Mouse (Mus musculus) liver, postnatal 0 days (tissue): Measurements from ENCODE around the gene Atf7. TPM values are rescaled to one million over a fixed set of nuclear protein-coding genes. Genes with fewer than 3 reads are reported as not detected.
A peak's percentile ranks its signal among the peaks of the same experiment; 100 is the strongest.

Experiments used
- ATAC-seq: fragments of 200-750 bp; cut with Nextera tagmentation; 2 replicates; pipeline ENCODE4 v1.8.0; 2017; ENCODE audit warnings: mild to moderate bottlenecking, moderate library complexity
- DNase-seq: peaks from one replicate; pipeline ENCODE4 v3.0.0-alpha.2; 2016
- H3K27ac ChIP-seq: fragments of 300-500 bp; sonication (generic); 2 replicates; pipeline ENCODE4 v1.5.1; 2014; ENCODE audit warnings: antibody characterized with exemption, moderate library complexity, mild to moderate bottlenecking, low read depth
- H3K27me3 ChIP-seq: fragments of 300-500 bp; sonication (generic); 2 replicates; pipeline ENCODE4 v1.6.1; 2014; ENCODE audit warnings: low read length, control low read depth, mixed read lengths; ENCODE audit not compliant: insufficient read depth
- H3K36me3 ChIP-seq: fragments of 300-500 bp; sonication (generic); replicated peaks from 2 replicates; pipeline ENCODE4 v1.6.1; 2014; ENCODE audit warnings: mild to moderate bottlenecking, control low read depth, low read length, moderate library complexity, mixed read lengths; ENCODE audit not compliant: insufficient read depth
- H3K4me1 ChIP-seq: fragments of 300-500 bp; sonication (generic); 2 replicates; pipeline ENCODE4 v1.6.1; 2014; ENCODE audit warnings: antibody characterized with exemption, mild to moderate bottlenecking, control low read depth; ENCODE audit not compliant: insufficient read depth
- H3K4me2 ChIP-seq: fragments of 300-500 bp; sonication (generic); 2 replicates; pipeline ENCODE4 v1.6.1; 2014; ENCODE audit warnings: low read depth, mild to moderate bottlenecking, low read length, moderate library complexity, mixed read lengths
- H3K4me3 ChIP-seq: fragments of 300-500 bp; sonication (generic); 2 replicates; pipeline ENCODE4 v1.5.1; 2014; ENCODE audit warnings: low read depth, low read length
- H3K9ac ChIP-seq: fragments of 300-500 bp; sonication (generic); replicated peaks from 2 replicates; pipeline ENCODE4 v1.6.1; 2014; ENCODE audit warnings: mild to moderate bottlenecking, moderate library complexity
- H3K9me3 ChIP-seq: fragments of 300-500 bp; sonication (generic); 2 replicates; pipeline ENCODE4 v1.6.1; 2016; ENCODE audit warnings: mild to moderate bottlenecking, control low read depth, low read length, mixed read lengths
- CTCF ChIP-seq: sonication (generic); IDR thresholded peaks from 2 replicates; pipeline ENCODE4 v1.5.1; 2016; ENCODE audit warnings: antibody characterized with exemption, low read depth
- EP300 ChIP-seq: IDR thresholded peaks from 2 replicates; pipeline ENCODE4 v1.6.1; 2016; ENCODE audit warnings: antibody characterized with exemption, low read depth, mild to moderate bottlenecking
- WGBS: fragments of 180-500 bp; shearing (Covaris S2); extraction: QIAGEN DNeasy Blood & Tissue Kit; methylation state at CpG from one replicate; pipeline ENCODE4 v1.1.7; 2014; ENCODE audit not compliant: insufficient replicate concordance; 5-methylcytosine and 5-hydroxymethylcytosine counted together
- polyA plus RNA-seq: library from polyadenylated mRNA; unstranded; fragments of >200 nt; fragmentation: Nextera tagmentation; extraction: Ambion mirVana; gene quantifications from 2 replicates; pipeline ENCODE4 v1.2.1, GENCODE M21; 2015

The Atf7 gene
- polyA plus RNA-seq, 1 experiment from 2014 or later = 8.1 TPM

DNA sequence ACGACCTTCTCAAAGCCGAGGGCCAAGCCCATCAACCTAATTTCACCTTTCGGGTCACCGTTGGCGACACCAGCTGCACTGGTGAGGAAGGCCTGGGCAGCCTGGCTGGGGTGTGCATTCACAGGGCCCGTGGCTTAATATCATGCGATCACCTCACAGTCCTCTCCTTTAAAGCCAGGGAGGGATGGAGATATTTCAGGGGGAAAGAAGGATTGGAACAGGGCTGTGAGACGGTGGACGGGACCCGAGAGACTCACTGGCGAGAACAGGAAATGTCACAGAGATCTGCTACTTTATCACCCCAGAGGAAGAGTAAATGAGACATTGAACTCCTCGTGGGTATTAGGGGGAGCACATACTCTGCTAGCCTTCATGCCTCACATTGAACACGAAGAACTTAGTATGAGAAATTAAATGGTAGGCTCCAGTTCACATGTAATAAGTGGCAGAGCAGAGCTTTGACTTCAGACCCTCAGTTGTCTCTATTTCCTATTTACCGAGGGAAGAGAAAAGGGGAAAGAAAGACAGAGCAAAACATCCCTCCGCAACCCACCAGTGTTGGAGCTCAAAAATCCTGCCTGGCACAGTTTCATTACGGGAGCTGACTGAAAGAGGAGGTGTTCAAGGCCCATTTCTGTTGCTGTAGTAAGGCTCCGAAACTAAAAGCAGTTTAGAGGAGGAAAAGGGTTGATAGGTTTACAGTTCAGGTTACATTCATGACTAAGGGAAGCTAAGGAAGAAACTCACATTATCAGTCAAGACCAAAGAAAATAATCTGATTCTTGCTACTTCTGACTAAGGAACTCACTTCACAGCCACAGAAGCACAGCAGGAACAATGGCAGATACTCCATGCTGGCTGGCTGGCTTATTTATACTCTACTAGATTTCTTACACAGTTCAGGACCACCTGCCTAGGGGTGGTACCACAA, 105.8 kb downstream of the Atf7 start:
- WGBS = 33% methylated on average over 16 of the region's 17 CpGs
- TF ChIP-seq EP300 (no peak), CTCF (no peak)
- DNase-seq (no peak), ATAC-seq (no peak)
- no peaks in the 10 kb centered on the region for H3K9me3 ChIP-seq
- peaks cover 21% of the 10 kb centered on the region for H3K4me1 ChIP-seq
- peak overlapping the region; percentile 98 for H3K27ac ChIP-seq
- H3K4me3 ChIP-seq = peak overlapping the region; percentile 62
- peak overlapping the region; percentile 100 for H3K4me2 ChIP-seq
- peak overlapping the region; percentile 88 for H3K9ac ChIP-seq
- peaks cover 11% of the 10 kb centered on the region for H3K36me3 ChIP-seq
- 0 out of 2 replicates have a peak, but pooled peaks cover 5% of the 10 kb centered on the region for H3K27me3 ChIP-seq

- Histone ChIP-seq H3K4me1 (peaks cover 21% of the 10 kb centered on the region), H3K4me3 (peak overlapping the region; percentile 62), H3K27ac (peak overlapping the region; percentile 98), H3K9me3 (no peaks in the 10 kb centered on the region), H3K4me2 (peak overlapping the region; percentile 100), H3K27me3 (0 out of 2 replicates have a peak, but pooled peaks cover 5% of the 10 kb centered on the region), H3K36me3 (peaks cover 6% of the 10 kb centered on the region), H3K9ac (peak overlapping the region; percentile 88)
- WGBS = 9% methylated on average over 9 of the region's 9 CpGs
- TF ChIP-seq EP300 (no peak), CTCF (0 out of 2 replicates have a peak, but pooled peaks have one; percentile 1)
- ATAC-seq (no peak), DNase-seq (no peak)
Measured at GRCm38 (mm10) chr15:102518859-102519201, 106.4 kb downstream of the Atf7 start.

DNA sequence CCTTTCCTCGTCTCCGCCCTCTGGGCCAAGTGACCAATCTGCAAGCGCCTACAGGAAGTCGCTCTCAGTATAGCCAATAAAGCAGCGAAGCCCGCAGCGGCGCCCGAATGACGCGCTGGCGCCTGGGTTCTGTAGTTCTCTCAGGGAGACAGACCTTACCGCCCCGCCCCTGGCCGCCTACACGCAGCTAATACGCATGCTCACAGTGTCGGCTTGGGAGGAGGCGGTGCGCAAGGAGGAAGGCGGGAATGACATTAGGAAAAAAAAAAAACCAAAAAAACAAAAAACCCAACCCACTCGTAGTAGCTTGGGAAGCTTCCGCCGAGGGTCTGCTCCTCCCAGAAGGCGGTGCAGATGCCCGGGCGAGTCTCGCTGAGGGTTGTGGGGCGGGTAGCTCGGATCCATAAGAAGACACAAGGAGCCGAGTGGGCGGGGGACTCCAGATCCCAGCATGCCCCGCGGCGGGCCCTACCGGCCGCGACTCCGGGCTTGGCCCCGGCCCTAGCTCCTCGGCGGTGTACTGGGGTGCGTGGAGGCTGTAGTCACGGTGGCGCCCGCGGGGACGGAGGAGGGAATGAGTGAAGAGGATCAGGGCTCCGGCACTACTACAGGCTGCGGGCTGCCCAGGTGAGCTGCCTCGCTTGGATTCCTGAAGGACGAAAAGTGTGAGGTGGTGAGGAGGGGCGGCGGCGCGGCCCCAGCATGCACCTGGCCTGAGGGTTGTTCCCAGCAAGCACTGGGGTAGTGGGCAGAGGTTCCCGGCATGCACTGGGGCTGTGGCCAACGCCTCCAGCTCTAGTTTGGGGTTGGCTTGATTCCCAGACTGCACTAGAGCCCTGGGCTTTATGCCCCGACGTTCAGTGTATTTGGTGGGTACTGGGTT, 107.0 kb downstream of the Atf7 start, which contains the start of gene Tarbp2:
Tarbp2 (plus strand) TSS at position 217 of the 883 bp plus-strand sequence.
- peak within 1 kb of the TSS; percentile 100 for H3K4me2 ChIP-seq
- peak within 1 kb of the TSS; percentile 62 for H3K4me3 ChIP-seq
- no peaks in the 10 kb centered on the region for H3K9me3 ChIP-seq
- peak within 1 kb of the TSS; percentile 98 for H3K27ac ChIP-seq
- ATAC-seq = peak; percentile 90
- H3K4me1 ChIP-seq = peaks cover 21% of the 10 kb centered on the region
- 0 out of 2 replicates have a peak, but pooled peaks cover 5% of the 10 kb centered on the region for H3K27me3 ChIP-seq
- DNase-seq = peak; percentile 99
- under 1% methylated on average over 57 of the region's 60 CpGs for WGBS
- H3K9ac ChIP-seq = peak within 1 kb of the TSS; percentile 88
- H3K36me3 ChIP-seq = peaks cover 6% of the 10 kb centered on the region
- no peak for TF ChIP-seq CTCF
- TF ChIP-seq EP300 = no peak; the same call in 1 of the 2 replicates

- H3K9me3 ChIP-seq = no peaks in the 10 kb centered on the region
- no peak for TF ChIP-seq CTCF
- no peak for TF ChIP-seq EP300
- H3K27me3 ChIP-seq = 0 out of 2 replicates have a peak, but pooled peaks cover 5% of the 10 kb centered on the region
- H3K4me2 ChIP-seq = peak overlapping the region; percentile 100
- H3K36me3 ChIP-seq = peaks cover 6% of the 10 kb centered on the region
- DNase-seq = no peak
- peak overlapping the region; percentile 81 for H3K27ac ChIP-seq
- 0% methylated on average over 10 of the region's 10 CpGs for WGBS
- no peak for ATAC-seq
- H3K9ac ChIP-seq = peak overlapping the region; percentile 88
- H3K4me3 ChIP-seq = peak overlapping the region; percentile 62
- H3K4me1 ChIP-seq = peaks cover 21% of the 10 kb centered on the region
Measured at GRCm38 (mm10) chr15:102517631-102517975, 107.7 kb downstream of the Atf7 start.

DNA sequence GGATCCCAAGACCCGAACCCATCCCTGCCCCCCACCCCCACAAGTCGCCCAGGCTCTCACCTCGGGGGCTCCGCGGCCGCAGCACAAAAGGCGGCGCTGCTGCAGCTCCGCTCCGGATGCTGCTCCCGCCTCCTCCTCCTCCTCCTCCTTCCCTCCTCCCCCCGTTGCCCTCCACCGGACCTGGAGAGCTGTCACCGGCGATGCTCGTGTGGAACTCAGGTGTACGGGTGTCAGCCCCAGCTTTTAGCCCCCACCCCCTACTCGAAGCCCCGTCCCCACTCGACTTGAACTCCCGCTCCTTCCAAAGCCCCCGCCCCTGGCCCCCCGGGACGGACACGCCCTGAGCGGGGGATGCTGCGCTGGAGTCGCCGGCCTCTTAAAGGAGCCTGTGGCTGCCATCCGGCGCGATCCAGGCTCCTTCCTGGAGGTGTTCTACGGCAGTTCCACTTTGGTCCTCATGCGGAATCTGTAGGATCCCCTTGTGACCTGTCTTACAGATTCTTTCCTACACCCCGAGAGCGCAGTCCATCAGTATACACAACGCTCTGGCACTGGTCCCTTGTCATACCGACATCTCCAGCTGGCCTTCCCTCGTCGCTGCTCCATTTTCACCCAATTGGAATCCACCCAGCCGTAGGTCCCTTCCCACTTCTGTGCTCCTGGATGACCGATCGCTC, 108.4 kb downstream of the Atf7 start, which contains the start of gene Map3k12:
Map3k12 (minus strand) TSS at position 337 of the 677 bp plus-strand sequence.
- Histone ChIP-seq H3K27ac (peak within 1 kb of the TSS; percentile 98), H3K4me1 (peaks cover 21% of the 10 kb centered on the region)

More for the DNA sequence above, 108.4 kb downstream of the Atf7 start, which contains the start of gene Map3k12:
- peak within 1 kb of the TSS; percentile 62 for H3K4me3 ChIP-seq
- H3K9me3 ChIP-seq = no peaks in the 10 kb centered on the region
- H3K9ac ChIP-seq = peak within 1 kb of the TSS; percentile 88
- ATAC-seq = no peak
- under 1% methylated on average over 43 of the region's 43 CpGs for WGBS
- H3K27me3 ChIP-seq = 0 out of 2 replicates have a peak, but pooled peaks cover 5% of the 10 kb centered on the region
- peak within 1 kb of the TSS; percentile 100 for H3K4me2 ChIP-seq
- TF ChIP-seq EP300 (no peak), CTCF (no peak; the same call in 1 of the 2 replicates)
- peaks cover under 1% of the 10 kb centered on the region for H3K36me3 ChIP-seq
- DNase-seq = peak; percentile 65
